Mouse (Mus musculus): ENCODE measurements at regions not wholly inside any gene's neighbourhood (a gene's known extent, or its start where the extent isn't known, plus 50 kb on each side); places are given as distances from the start of the nearest gene placed in this dataset.

- no peak for TF ChIP-seq ZNF384 (IDR thresholded peaks at IDR 0.05; ENCODE audit: low read depth, low read length)
- no peak for TF ChIP-seq MAFK (IDR thresholded peaks at IDR 0.05; ENCODE audit: insufficient read depth, low read depth, low read length)
- no peak for TF ChIP-seq HCFC1 (IDR thresholded peaks at IDR 0.05; ENCODE audit: borderline replicate concordance, insufficient read depth, low read length)
- TF ChIP-seq CHD2 (IDR thresholded peaks at IDR 0.05; ENCODE audit: low read depth, low read length): no peak
- TF ChIP-seq ZC3H11A (IDR thresholded peaks at IDR 0.05; ENCODE audit: borderline replicate concordance, low read depth, low read length): no peak
These were observed 444.0 kb upstream of the Nr2f2 start for GRCm38 (mm10) chr7:70810411-70811090.
